Mouse (Mus musculus) liver, postnatal 0 days (tissue): Measurements from ENCODE around the gene Cnot6.

Experiments used
- CTCF ChIP-seq: sonication (generic); IDR thresholded peaks from 2 replicates; pipeline ENCODE4 v1.5.1; 2016; ENCODE audit warnings: antibody characterized with exemption, low read depth
- EP300 ChIP-seq: IDR thresholded peaks from 2 replicates; pipeline ENCODE4 v1.6.1; 2016; ENCODE audit warnings: antibody characterized with exemption, low read depth, mild to moderate bottlenecking

GRCm38 (mm10) chr11:49710664-49711063 is 1.9 kb downstream of the Cnot6 start:
- TF ChIP-seq CTCF (no peak), EP300 (no peak)
